Mouse (Mus musculus): Measurements from ENCODE around the gene Ncf4.

DNA sequence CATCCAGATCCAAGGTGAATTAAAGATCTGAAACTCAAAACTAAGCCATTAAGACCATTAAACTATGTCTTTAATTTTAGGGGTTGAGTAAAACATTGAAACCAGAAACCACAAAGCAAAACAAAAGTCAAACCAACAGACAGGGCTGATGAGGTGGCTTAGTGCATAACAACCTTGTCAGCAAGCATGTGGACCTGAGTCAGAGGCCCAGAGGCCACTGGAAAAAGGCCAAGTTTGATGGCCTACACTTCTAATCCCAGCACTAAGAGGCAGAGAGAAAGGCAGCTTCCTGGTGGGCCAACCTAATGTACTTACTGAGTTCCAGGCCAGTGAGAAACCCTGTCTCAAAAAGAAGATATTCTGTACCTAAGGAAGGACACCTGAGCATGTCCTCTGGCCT, 56.2 kb downstream of the Ncf4 start:
- TF ChIP-seq GATA1 (IDR thresholded peaks at IDR 0.05; ENCODE audit: borderline replicate concordance, low read length) (no peak), FLI1 (IDR thresholded peaks at IDR 0.05; ENCODE audit: low read length) (no peak)

Measured in megakaryocyte, embryonic 14.5 days (primary cell).